Mouse (Mus musculus): ENCODE measurements at regions not wholly inside any gene's neighbourhood (a gene's known extent, or its start where the extent isn't known, plus 50 kb on each side); places are given as distances from the start of the nearest gene placed in this dataset.

- no peak overlapping the region for H3K4me3 ChIP-seq
- no peak overlapping the region for H3K4me2 ChIP-seq (ENCODE audit: low read depth)
- TF ChIP-seq CEBPB (IDR thresholded peaks at IDR 0.05; ENCODE audit: insufficient read depth, poor library complexity, severe bottlenecking) (no peak), TCF3 (IDR thresholded peaks at IDR 0.05; ENCODE audit: insufficient read length, low read depth) (no peak), MAX (IDR thresholded peaks at IDR 0.05; ENCODE audit: low read depth) (no peak), TCF12 (IDR thresholded peaks at IDR 0.05; ENCODE audit: insufficient read depth, poor library complexity, severe bottlenecking) (no peak), SRF (IDR thresholded peaks at IDR 0.05; ENCODE audit: control insufficient read depth, insufficient read length, low read depth) (no peak), MYOG (IDR thresholded peaks at IDR 0.05; ENCODE audit: control insufficient read depth in 1 of 3, insufficient read depth in 1 of 3, insufficient read length in 2 of 3, low read depth in 2 of 3) (no peak), POLR2A (IDR thresholded peaks at IDR 0.05; ENCODE audit: insufficient read length, low read depth) (no peak)
- H3K79me2 ChIP-seq (ENCODE audit: control insufficient read depth, insufficient read depth) = no peaks in the 10 kb centered on the region
- no peaks in the 10 kb centered on the region for H3K27me3 ChIP-seq (ENCODE audit: control insufficient read depth, insufficient read depth, insufficient read length)
- no peaks in the 10 kb centered on the region for H3K36me3 ChIP-seq (ENCODE audit: control insufficient read depth, insufficient read depth)
- no peak overlapping the region for H3ac ChIP-seq (ENCODE audit: control insufficient read depth, insufficient read length)
These were observed 2119.9 kb upstream of the Lrrc6 start for GRCm38 (mm10) chr15:68620417-68621214.

- peak overlapping the region; percentile 16 for H3K4me2 ChIP-seq (ENCODE audit: low read depth)
- no peaks in the 10 kb centered on the region for H3K27me3 ChIP-seq (ENCODE audit: control insufficient read depth, insufficient read depth, insufficient read length)
- no peak overlapping the region for H3ac ChIP-seq (ENCODE audit: control insufficient read depth, insufficient read length)
- no peaks in the 10 kb centered on the region for H3K79me2 ChIP-seq (ENCODE audit: control insufficient read depth, insufficient read depth)
- H3K4me3 ChIP-seq = no peak overlapping the region
- H3K36me3 ChIP-seq (ENCODE audit: control insufficient read depth, insufficient read depth) = no peaks in the 10 kb centered on the region
- TF ChIP-seq MYOD1 (IDR thresholded peaks at IDR 0.05; ENCODE audit: control insufficient read depth in 1 of 3, insufficient read length in 2 of 3, low read depth in 2 of 3) (no peak), REST (IDR thresholded peaks at IDR 0.05; ENCODE audit: insufficient read depth, insufficient read length) (no peak), POLR2A (IDR thresholded peaks at IDR 0.05; ENCODE audit: insufficient read length, low read depth) (no peak), CEBPB (IDR thresholded peaks at IDR 0.05; ENCODE audit: insufficient read depth, poor library complexity, severe bottlenecking) (no peak), TCF3 (IDR thresholded peaks at IDR 0.05; ENCODE audit: insufficient read length, low read depth) (no peak), TCF12 (IDR thresholded peaks at IDR 0.05; ENCODE audit: insufficient read depth, poor library complexity, severe bottlenecking) (no peak), MAX (IDR thresholded peaks at IDR 0.05; ENCODE audit: low read depth) (no peak), POLR2AphosphoS2 (IDR thresholded peaks at IDR 0.05; ENCODE audit: insufficient read length, low read depth) (no peak), MYOG (IDR thresholded peaks at IDR 0.05; ENCODE audit: control insufficient read depth in 1 of 3, insufficient read depth in 1 of 3, insufficient read length in 2 of 3, low read depth in 2 of 3) (no peak), E2F4 (IDR thresholded peaks at IDR 0.05; ENCODE audit: insufficient read depth) (no peak), USF1 (IDR thresholded peaks at IDR 0.05; ENCODE audit: low read depth) (no peak), SRF (IDR thresholded peaks at IDR 0.05; ENCODE audit: control insufficient read depth, insufficient read length, low read depth) (no peak)
These were observed 2105.5 kb upstream of the Lrrc6 start for GRCm38 (mm10) chr15:68606110-68606791.

GRCm38 (mm10) chr15:68605478-68605877 lies 2104.8 kb upstream of the Lrrc6 start:
- Histone ChIP-seq H3K4me2 (ENCODE audit: low read depth) (peak overlapping the region; percentile 16), H3K27me3 (ENCODE audit: control insufficient read depth, insufficient read depth, insufficient read length) (no peaks in the 10 kb centered on the region), H3ac (ENCODE audit: control insufficient read depth, insufficient read length) (no peak overlapping the region), H3K79me2 (ENCODE audit: control insufficient read depth, insufficient read depth) (no peaks in the 10 kb centered on the region), H3K36me3 (ENCODE audit: control insufficient read depth, insufficient read depth) (no peaks in the 10 kb centered on the region), H3K4me3 (no peak overlapping the region)
- TF ChIP-seq REST (IDR thresholded peaks at IDR 0.05; ENCODE audit: insufficient read depth, insufficient read length) (no peak), TCF12 (IDR thresholded peaks at IDR 0.05; ENCODE audit: insufficient read depth, poor library complexity, severe bottlenecking) (no peak), USF1 (IDR thresholded peaks at IDR 0.05; ENCODE audit: low read depth) (no peak), E2F4 (IDR thresholded peaks at IDR 0.05; ENCODE audit: insufficient read depth) (no peak), CEBPB (IDR thresholded peaks at IDR 0.05; ENCODE audit: insufficient read depth, poor library complexity, severe bottlenecking) (no peak), POLR2AphosphoS2 (IDR thresholded peaks at IDR 0.05; ENCODE audit: insufficient read length, low read depth) (no peak), MYOG (IDR thresholded peaks at IDR 0.05; ENCODE audit: control insufficient read depth in 1 of 3, insufficient read depth in 1 of 3, insufficient read length in 2 of 3, low read depth in 2 of 3) (no peak), TCF3 (IDR thresholded peaks at IDR 0.05; ENCODE audit: insufficient read length, low read depth) (no peak), MYOD1 (IDR thresholded peaks at IDR 0.05; ENCODE audit: control insufficient read depth in 1 of 3, insufficient read length in 2 of 3, low read depth in 2 of 3) (no peak), POLR2A (IDR thresholded peaks at IDR 0.05; ENCODE audit: insufficient read length, low read depth) (no peak), MAX (IDR thresholded peaks at IDR 0.05; ENCODE audit: low read depth) (no peak), SRF (IDR thresholded peaks at IDR 0.05; ENCODE audit: control insufficient read depth, insufficient read length, low read depth) (no peak)

- TF ChIP-seq MAX (IDR thresholded peaks at IDR 0.05; ENCODE audit: low read depth) = no peak
- no peak for TF ChIP-seq POLR2A (IDR thresholded peaks at IDR 0.05; ENCODE audit: insufficient read length, low read depth)
- no peak for TF ChIP-seq E2F4 (IDR thresholded peaks at IDR 0.05; ENCODE audit: insufficient read depth)
- no peak for TF ChIP-seq POLR2AphosphoS2 (IDR thresholded peaks at IDR 0.05; ENCODE audit: insufficient read length, low read depth)
- TF ChIP-seq TCF3 (IDR thresholded peaks at IDR 0.05; ENCODE audit: insufficient read length, low read depth) = no peak
- no peak for TF ChIP-seq USF1 (IDR thresholded peaks at IDR 0.05; ENCODE audit: low read depth)
- TF ChIP-seq REST (IDR thresholded peaks at IDR 0.05; ENCODE audit: insufficient read depth, insufficient read length) = no peak
- H3K36me3 ChIP-seq (ENCODE audit: control insufficient read depth, insufficient read depth) = no peaks in the 10 kb centered on the region
- H3K4me2 ChIP-seq (ENCODE audit: low read depth) = no peak overlapping the region
- no peak overlapping the region for H3K4me3 ChIP-seq
- H3ac ChIP-seq (ENCODE audit: control insufficient read depth, insufficient read length) = no peak overlapping the region
- no peaks in the 10 kb centered on the region for H3K27me3 ChIP-seq (ENCODE audit: control insufficient read depth, insufficient read depth, insufficient read length)
- H3K79me2 ChIP-seq (ENCODE audit: control insufficient read depth, insufficient read depth) = no peaks in the 10 kb centered on the region
These were observed 2081.5 kb upstream of the Lrrc6 start for GRCm38 (mm10) chr15:68582177-68582576.
